Mouse (Mus musculus) liver, postnatal 0 days (tissue): ENCODE measurements around the gene G6pc3.

Experiments
- CTCF ChIP-seq: sonication (generic); IDR thresholded peaks from 2 replicates; pipeline ENCODE4 v1.5.1; 2016; ENCODE audit warnings: antibody characterized with exemption, low read depth
- EP300 ChIP-seq: IDR thresholded peaks from 2 replicates; pipeline ENCODE4 v1.6.1; 2016; ENCODE audit warnings: antibody characterized with exemption, low read depth, mild to moderate bottlenecking

DNA sequence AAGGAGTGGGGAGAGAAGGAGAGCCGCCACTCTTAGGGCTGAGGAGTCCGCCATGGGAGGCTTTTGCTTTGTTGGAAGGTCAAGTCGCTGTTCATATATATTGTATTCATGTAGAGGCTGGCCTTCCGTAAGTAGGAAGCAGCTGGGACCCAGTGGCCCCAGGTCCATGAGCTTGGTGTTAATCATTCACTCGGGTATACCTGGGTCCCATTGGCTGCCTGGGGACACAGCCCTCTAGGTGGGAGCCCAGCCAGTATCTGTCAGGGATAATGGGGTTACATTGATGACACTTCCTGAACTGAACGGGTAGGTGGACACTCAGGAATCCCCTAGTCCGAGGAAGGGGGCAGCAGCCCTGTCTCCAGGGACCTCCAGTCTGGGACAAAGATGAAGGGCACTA is 47.1 kb upstream of the G6pc3 start:
- TF ChIP-seq CTCF: no peak
- no peak; the same call in 1 of the 2 replicates for TF ChIP-seq EP300
